Mouse (Mus musculus) kidney, postnatal 0 days (tissue): ENCODE measurements at regions not wholly inside any gene's neighbourhood (a gene's known extent, or its start where the extent isn't known, plus 50 kb on each side); places are given as distances from the start of the nearest gene placed in this dataset.
A peak's percentile ranks its signal among the peaks of the same experiment; 100 is the strongest.

ENCODE experiments used
- ATAC-seq: fragments of 200-750 bp; cut with Nextera tagmentation; replicated peaks from 2 replicates; pipeline ENCODE4 v1.8.0; 2017; ENCODE audit warnings: low read depth, moderate number of reproducible peaks, moderate TSS enrichment, moderate library complexity; ENCODE audit not compliant: low FRiP score
- DNase-seq: peaks from one replicate; pipeline ENCODE4 v3.0.0-alpha.2; 2016; ENCODE audit warnings: low spot score
- H3K27ac ChIP-seq: fragments of 300-500 bp; sonication (generic); 2 replicates; pipeline ENCODE4 v1.5.1; 2014; ENCODE audit warnings: mild to moderate bottlenecking
- H3K27me3 ChIP-seq: fragments of 300-500 bp; sonication (generic); 2 replicates; pipeline ENCODE4 v1.6.1; 2014; ENCODE audit warnings: low read length, mixed read lengths; ENCODE audit not compliant: insufficient read depth
- H3K36me3 ChIP-seq: fragments of 300-500 bp; sonication (generic); 2 replicates; pipeline ENCODE4 v1.6.1; 2014; ENCODE audit warnings: low read length, mixed read lengths; ENCODE audit not compliant: insufficient read depth
- H3K4me1 ChIP-seq: fragments of 300-500 bp; sonication (generic); replicated peaks from 2 replicates; pipeline ENCODE4 v1.6.1; 2014; ENCODE audit warnings: antibody characterized with exemption, low read length, mixed read lengths; ENCODE audit not compliant: insufficient read depth
- H3K4me2 ChIP-seq: fragments of 300-500 bp; sonication (generic); 2 replicates; pipeline ENCODE4 v1.6.1; 2014; ENCODE audit warnings: mild to moderate bottlenecking, low read length, moderate library complexity, mixed read lengths
- H3K4me3 ChIP-seq: fragments of 300-500 bp; sonication (generic); replicated peaks from 2 replicates; pipeline ENCODE4 v1.5.1; 2014; ENCODE audit warnings: low read depth, low read length
- H3K9ac ChIP-seq: fragments of 300-500 bp; sonication (generic); 2 replicates; pipeline ENCODE4 v1.6.1; 2014; ENCODE audit warnings: low read depth, low read length
- H3K9me3 ChIP-seq: fragments of 300-500 bp; sonication (generic); replicated peaks from 2 replicates; pipeline ENCODE4 v1.6.1; 2016; ENCODE audit warnings: low read length, inconsistent platforms, mixed read lengths
- CTCF ChIP-seq: IDR thresholded peaks from 2 replicates; pipeline ENCODE4 v1.5.1; 2016; ENCODE audit warnings: antibody characterized with exemption, low read depth, mild to moderate bottlenecking, moderate library complexity
- WGBS: fragments of 180-500 bp; shearing (Covaris S2); extraction: QIAGEN DNeasy Blood & Tissue Kit; methylation state at CpG from one replicate; pipeline ENCODE4 v1.1.7; 2014; 5-methylcytosine and 5-hydroxymethylcytosine counted together

- H3K27me3 ChIP-seq = no peaks in the 10 kb centered on the region
- no peak overlapping the region for H3K4me2 ChIP-seq
- DNase-seq = peak; percentile 78
- H3K36me3 ChIP-seq = no peaks in the 10 kb centered on the region
- no peaks in the 10 kb centered on the region for H3K4me1 ChIP-seq
- 63% methylated on average over 12 of the region's 12 CpGs for WGBS
- H3K4me3 ChIP-seq = no peak overlapping the region
- H3K27ac ChIP-seq = no peak overlapping the region
- H3K9me3 ChIP-seq = no peaks in the 10 kb centered on the region
- ATAC-seq = 0 out of 2 replicates have a peak, but pooled peaks have one; percentile 29
- no peak overlapping the region for H3K9ac ChIP-seq
- TF ChIP-seq CTCF = peak; percentile 93
Observed at GRCm38 (mm10) chr4:48779202-48779905, 116.0 kb downstream of the Cavin4 start.

GRCm38 (mm10) chr4:48779955-48780354 lies 116.6 kb downstream of the Cavin4 start:
- ATAC-seq = no peak
- H3K4me1 ChIP-seq = no peaks in the 10 kb centered on the region
- H3K9me3 ChIP-seq = no peaks in the 10 kb centered on the region
- no peaks in the 10 kb centered on the region for H3K27me3 ChIP-seq
- no peaks in the 10 kb centered on the region for H3K36me3 ChIP-seq
- TF ChIP-seq CTCF = no peak
- DNase-seq = no peak
- no peak overlapping the region for H3K9ac ChIP-seq
- no peak overlapping the region for H3K4me3 ChIP-seq
- H3K27ac ChIP-seq = no peak overlapping the region
- H3K4me2 ChIP-seq = no peak overlapping the region
- 84% methylated on average over 2 of the region's 2 CpGs for WGBS

GRCm38 (mm10) chr4:48781099-48781498 lies 117.8 kb downstream of the Cavin4 start:
- Histone ChIP-seq H3K27me3 (no peaks in the 10 kb centered on the region), H3K4me1 (no peaks in the 10 kb centered on the region), H3K4me2 (no peak overlapping the region), H3K9me3 (no peaks in the 10 kb centered on the region), H3K9ac (no peak overlapping the region), H3K27ac (no peak overlapping the region), H3K36me3 (no peaks in the 10 kb centered on the region), H3K4me3 (no peak overlapping the region)
- ATAC-seq (no peak), DNase-seq (no peak)
- TF ChIP-seq CTCF = no peak
- 64% methylated on average over 4 of the region's 4 CpGs for WGBS

GRCm38 (mm10) chr4:48782686-48783085 lies 119.4 kb downstream of the Cavin4 start:
- no peaks in the 10 kb centered on the region for H3K4me1 ChIP-seq
- no peak overlapping the region for H3K4me3 ChIP-seq
- no peak for ATAC-seq
- no peak overlapping the region for H3K9ac ChIP-seq
- H3K27me3 ChIP-seq = no peaks in the 10 kb centered on the region
- no peak for TF ChIP-seq CTCF
- no peak overlapping the region for H3K27ac ChIP-seq
- no peaks in the 10 kb centered on the region for H3K9me3 ChIP-seq
- H3K4me2 ChIP-seq = no peak overlapping the region
- DNase-seq = no peak
- no peaks in the 10 kb centered on the region for H3K36me3 ChIP-seq
- 73% methylated on average over 3 of the region's 3 CpGs for WGBS

- H3K4me2 ChIP-seq = no peak overlapping the region
- no peaks in the 10 kb centered on the region for H3K36me3 ChIP-seq
- no peak for DNase-seq
- H3K4me1 ChIP-seq = no peaks in the 10 kb centered on the region
- no peak for TF ChIP-seq CTCF
- ATAC-seq = no peak
- no peak overlapping the region for H3K4me3 ChIP-seq
- 82% methylated on average over 4 of the region's 4 CpGs for WGBS
- no peaks in the 10 kb centered on the region for H3K9me3 ChIP-seq
- no peak overlapping the region for H3K27ac ChIP-seq
- no peak overlapping the region for H3K9ac ChIP-seq
- no peaks in the 10 kb centered on the region for H3K27me3 ChIP-seq
Observed at GRCm38 (mm10) chr4:48791096-48791495, 127.8 kb downstream of the Cavin4 start.

GRCm38 (mm10) chr4:48803777-48804176 lies 140.5 kb downstream of the Cavin4 start:
- no peaks in the 10 kb centered on the region for H3K9me3 ChIP-seq
- no peaks in the 10 kb centered on the region for H3K36me3 ChIP-seq
- 54% methylated on average over 3 of the region's 3 CpGs for WGBS
- no peaks in the 10 kb centered on the region for H3K4me1 ChIP-seq
- no peak overlapping the region for H3K4me2 ChIP-seq
- no peak overlapping the region for H3K4me3 ChIP-seq
- no peaks in the 10 kb centered on the region for H3K27me3 ChIP-seq
- DNase-seq = no peak
- H3K9ac ChIP-seq = no peak overlapping the region
- H3K27ac ChIP-seq = no peak overlapping the region
- ATAC-seq = no peak
- TF ChIP-seq CTCF = no peak

- no peaks in the 10 kb centered on the region for H3K4me1 ChIP-seq
- no peaks in the 10 kb centered on the region for H3K36me3 ChIP-seq
- H3K27ac ChIP-seq = no peak overlapping the region
- H3K9me3 ChIP-seq = no peaks in the 10 kb centered on the region
- no peak overlapping the region for H3K4me2 ChIP-seq
- TF ChIP-seq CTCF = no peak
- 72% methylated on average over 4 of the region's 4 CpGs for WGBS
- ATAC-seq (no peak), DNase-seq (no peak)
- H3K4me3 ChIP-seq = no peak overlapping the region
- no peak overlapping the region for H3K9ac ChIP-seq
- no peaks in the 10 kb centered on the region for H3K27me3 ChIP-seq
Observed at GRCm38 (mm10) chr4:48808571-48808970, 145.3 kb downstream of the Cavin4 start.
